Mouse (Mus musculus) heart, postnatal 14 days (tissue): ENCODE data around the gene Adar. TPM values are rescaled to one million over a fixed set of nuclear protein-coding genes. Genes with fewer than 3 reads are reported as not detected.

Source experiments
- DNase-seq, 2 experiments: peaks; one replicate each; pipeline ENCODE4 v3.0.0; 2021 to 2022
- intact Hi-C: fragments of 180-260 bp; cut with DNase I; formaldehyde crosslinking; loops from one replicate; pipeline ENCODE4 v1.15.1; 2025
- total RNA-seq, 2 experiments: library from RNA; stranded (reverse); gene quantifications; 2 replicates each; pipeline ENCODE4 v1.2.3; 2021

Adar gene
- total RNA-seq, 2 experiments from 2014 or later = 12.5 to 13.5 TPM

DNA sequence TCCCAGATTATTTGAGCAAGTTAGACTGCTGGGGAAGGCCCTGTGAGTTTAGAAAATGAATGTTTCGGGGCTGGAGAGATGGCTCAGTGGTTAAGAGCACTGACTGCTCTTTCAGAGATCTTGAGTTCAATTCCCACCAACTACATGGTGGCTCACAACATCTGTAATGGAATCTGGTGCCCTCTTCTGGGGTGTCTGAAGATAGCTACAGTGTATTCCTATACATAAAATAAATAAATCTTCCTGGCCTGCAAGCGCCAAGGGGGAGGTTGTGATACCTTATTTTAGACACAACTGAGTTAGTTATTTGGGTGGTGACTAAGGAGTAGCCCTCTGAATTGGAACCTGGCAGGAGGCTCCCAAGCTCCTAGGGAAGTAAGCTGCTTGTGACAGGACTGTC lies 14.0 kb downstream of the Adar start:
- intact Hi-C loops = no loop called here

DNA sequence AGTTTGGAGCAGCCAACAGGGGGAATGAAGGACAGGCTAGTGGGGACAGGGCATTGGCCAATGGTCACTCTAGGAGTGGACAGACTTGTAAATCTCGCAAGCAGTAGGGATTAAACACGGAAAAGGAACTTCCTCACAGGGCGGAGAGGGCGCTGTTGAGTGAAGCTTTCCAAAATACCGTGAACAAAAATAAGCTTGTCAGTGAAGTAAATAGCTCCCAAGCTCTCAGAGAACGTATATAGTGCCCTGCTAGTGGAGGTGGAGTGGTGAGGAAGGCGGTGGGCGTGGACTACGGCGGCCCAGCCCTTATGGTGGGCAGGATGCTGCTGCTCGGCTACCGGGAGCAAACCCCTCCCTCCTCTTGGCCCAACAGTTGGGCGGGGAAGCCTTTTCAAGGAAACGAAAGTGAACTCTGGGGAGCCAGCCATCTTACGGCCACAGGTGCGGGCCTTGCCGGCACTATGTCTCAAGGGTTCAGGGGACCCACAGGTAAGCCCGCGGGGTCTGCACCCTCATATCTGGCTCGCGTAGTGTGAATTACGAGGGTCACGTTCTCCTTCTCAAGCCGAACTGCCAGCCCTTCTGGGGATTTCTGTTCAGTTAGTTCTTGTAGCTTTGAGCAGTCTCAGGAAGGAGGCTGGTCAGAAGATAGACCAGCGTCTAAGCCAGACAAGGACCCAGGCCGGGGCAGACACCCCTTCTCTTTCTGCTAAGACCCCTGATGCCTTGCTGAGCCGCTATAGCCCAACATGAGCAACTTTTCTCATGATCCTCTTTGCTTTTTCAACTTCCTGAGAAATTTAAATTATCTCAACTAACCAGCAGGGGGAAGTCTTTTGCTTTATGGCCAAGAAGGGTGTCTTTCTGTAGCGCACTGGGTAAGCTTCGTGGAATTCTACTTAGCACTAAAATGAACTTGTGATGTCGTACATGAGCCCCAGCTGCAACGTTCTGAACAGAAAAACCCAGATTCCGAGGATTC lies 15.8 kb downstream of the Adar start:
- intact Hi-C loops = loop anchor here (5.0 kb wide), 1 partner anchor 127 kb away; no protein-coding TSS in a partner anchor

More for the DNA sequence above, 14.0 kb downstream of the Adar start:
- no peak for DNase-seq

DNA sequence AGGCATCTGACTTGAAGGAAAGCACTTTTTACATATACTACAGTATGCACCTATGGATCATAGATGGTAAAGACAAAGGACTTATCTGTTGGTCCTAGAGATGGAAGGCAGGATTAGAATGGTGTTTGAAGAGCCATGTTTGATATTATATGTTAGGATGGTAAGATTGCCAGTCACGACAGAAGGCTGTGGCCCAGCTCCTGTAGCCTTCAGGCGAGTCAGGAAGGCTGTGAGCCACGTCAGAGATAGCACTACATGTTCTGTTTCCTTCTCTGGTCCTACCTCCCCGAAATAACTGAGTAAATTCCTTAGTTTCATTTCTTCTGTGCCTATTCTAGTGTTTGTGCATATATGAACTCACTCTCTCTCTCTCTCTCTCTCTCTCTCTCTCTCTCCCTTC lies 17.3 kb downstream of the Adar start:
- intact Hi-C loops = loop anchor here (5.0 kb wide), 1 partner anchor 125 kb away; no protein-coding TSS in a partner anchor
- DNase-seq = no peak

More for the DNA sequence above, 15.8 kb downstream of the Adar start:
- peak; percentile 83 to 86 for DNase-seq

DNA sequence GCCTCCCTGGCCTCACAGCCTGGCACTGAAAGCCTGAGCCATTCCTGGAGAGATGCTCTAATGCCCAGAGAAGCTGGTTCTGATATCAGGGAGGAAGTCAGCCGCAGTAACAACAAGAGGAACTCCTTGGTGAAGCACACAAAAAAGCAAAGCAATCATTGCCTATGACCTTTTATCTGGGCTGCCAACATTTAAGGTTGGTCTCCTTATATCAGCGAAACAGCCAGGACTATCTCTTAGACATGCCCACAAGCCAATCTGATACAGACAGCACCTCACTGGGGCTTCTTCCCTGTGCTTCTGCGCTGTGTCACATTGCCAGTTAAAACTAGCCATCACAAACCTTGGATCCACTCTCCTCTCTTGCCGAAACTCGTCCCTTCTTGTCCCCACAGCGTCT lies 23.7 kb downstream of the Adar start:
- DNase-seq = no peak
- intact Hi-C loops = no loop called here

DNA sequence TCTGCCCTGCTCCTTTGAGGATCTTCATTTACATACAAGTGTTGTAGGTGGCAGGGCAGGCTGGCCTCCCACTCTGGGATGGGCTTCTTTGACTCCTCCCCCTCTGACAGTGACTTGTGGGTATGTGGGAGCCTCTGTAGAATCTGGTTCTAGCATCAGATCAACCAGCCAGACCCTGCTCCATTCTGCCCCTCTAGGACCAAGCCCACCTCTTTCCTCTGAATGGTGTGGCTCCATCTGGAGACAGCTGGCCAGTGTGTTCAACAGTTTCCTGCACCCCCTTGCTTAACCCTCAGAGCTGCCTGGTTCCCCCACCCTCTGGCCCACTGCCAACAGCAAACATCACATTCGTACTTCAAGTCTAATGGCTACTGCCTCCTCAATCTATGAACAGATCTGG lies 37.5 kb downstream of the Adar start:
- no peak for DNase-seq
- intact Hi-C loops = no loop called here

DNA sequence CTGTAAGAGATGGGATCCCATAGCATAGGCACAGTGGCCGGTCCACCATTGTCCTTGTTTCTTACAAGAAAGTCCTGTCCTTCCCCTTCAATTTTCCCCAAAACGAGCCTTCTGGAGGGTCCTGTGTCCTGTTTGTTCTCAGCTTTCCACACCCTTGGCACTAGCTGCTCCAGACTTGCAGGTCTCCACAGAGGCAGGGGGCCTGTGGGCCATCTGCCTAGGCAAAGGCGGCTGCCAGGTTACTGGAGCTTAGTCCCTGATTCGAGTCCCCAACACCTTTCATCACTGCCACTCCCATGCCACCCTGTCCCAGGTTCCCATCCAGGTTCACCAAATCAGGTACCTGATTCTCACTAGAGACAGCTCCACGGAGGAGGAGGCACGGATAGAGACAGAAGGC lies 40.5 kb downstream of the Adar start:
- no peak for DNase-seq
- intact Hi-C loops = no loop called here

DNA sequence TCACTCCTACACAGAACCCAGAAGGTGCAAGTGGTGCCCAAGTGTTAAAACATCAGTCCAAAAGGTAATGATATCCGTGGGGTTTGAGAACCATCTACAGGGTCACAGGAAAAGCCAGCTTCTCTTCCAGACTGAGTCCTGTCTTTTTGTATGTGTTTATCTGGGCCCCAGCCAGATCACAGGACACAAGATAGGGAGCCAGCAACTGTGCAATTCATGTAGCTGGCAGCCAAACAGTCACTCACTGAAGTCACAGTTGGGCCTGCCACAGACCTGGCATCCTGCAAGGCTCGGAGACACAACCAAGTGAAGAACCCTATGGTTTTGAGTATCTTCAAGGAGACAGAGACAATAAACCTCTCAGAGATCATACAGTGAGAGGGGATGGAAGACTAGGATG lies 43.0 kb downstream of the Adar start:
- intact Hi-C loops = no loop called here
- no peak for DNase-seq

DNA sequence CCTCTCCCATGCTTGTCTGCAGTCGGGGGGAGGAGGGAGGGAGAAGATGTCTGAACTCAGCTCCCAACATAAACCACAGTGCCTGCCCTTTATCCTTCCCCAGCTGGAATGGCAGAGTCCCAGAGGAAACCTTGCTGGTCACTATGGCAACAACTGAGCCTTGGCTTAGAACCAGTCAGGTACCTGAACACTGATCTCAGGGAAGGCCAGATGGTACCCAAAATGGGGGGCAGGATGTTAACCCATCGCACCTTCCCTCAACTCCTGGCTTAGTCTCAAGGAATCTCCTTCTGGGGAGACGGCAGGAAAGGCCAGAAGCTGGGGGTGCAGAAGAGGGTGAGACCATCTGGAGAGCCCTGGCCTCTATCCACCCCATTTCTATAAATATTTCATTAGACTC lies 45.0 kb downstream of the Adar start:
- intact Hi-C loops = no loop called here
- no peak for DNase-seq

DNA sequence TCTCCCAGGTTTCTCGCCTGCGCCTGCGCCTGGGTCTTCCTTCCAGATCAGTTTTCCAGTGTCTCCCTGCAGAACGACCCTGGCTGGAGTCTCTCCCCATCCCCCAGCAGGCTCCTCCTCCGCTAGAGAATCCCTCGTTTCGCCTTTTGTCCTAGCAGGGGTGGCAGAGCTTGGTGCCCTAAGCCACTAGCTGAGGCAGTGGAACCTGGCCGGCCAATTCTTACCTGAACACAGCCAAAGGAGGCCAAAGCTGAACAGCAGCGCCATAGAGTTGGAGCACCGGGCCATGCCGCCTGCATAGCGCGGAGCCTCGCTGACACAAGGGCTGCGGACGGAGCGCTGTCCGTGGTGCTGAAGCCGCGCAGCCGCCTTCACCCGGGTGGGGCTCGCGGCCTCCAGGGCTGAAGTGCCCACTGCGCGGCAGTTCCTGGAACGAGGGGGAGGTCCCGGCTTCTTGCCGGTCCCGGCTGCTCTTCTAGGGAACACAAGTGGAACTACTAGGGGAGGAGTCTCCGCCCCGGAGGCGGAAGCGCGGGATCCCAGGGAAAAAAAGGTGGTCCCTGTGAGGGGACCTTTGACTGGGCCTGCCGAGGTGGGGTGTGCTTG lies 49.4 kb downstream of the Adar start, which contains the start of gene Chrnb2:
TSS of gene Chrnb2 (minus strand) at position 514 of the 606 bp plus-strand sequence.
- DNase-seq = peak; percentile 87 to 91
- intact Hi-C loops = no loop called here

DNA sequence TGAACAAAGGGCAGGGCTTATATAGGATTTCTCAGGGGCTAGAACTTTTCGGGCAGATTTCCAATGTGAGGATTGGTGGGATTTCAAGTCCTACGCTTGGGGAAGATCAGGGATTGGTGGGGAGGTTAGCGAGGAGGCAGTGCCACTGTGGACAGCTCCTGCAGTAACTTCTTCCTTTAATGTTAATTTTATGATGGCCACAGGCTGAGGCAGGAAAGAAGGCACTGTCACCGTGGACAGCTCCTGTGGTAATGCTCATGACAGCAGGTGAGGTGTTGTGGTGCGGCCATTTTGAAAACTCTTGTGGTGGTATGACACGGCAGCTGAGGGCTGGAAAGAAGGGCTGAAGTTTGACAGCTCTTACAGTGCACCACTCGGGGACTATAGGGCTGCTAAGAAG lies 54.8 kb downstream of the Adar start:
- DNase-seq = no peak
- intact Hi-C loops = no loop called here

DNA sequence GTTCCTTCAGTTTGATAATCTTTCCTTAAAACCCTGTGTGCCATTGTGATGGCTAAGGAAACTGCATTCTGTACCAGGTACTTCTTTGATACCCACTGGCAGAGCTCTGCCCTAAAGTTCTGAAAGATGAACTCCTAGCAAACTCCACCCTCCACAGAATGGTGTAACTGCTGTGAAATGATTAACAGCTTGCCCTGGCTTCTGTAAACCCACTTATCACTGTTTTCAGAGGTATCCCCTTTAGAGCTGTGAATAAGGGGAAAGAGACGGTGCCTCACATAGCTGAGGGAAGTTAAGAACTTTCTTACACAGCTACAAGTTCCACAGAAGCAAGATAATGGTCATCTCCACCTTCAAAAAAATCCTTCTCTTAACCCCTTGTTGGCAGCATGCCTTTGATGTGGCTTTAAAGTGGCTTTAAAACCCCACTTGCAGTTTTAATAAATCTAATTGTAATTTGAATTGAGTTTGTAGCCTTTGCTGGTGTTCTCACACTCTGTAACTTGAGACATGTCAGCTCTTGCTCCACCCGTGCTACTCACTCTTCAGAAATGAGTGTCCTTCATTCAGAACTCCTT lies 55.7 kb downstream of the Adar start:
- intact Hi-C loops = loop anchor here (5.0 kb wide), 1 partner anchor 258 kb away; no protein-coding TSS in a partner anchor
- no peak for DNase-seq

DNA sequence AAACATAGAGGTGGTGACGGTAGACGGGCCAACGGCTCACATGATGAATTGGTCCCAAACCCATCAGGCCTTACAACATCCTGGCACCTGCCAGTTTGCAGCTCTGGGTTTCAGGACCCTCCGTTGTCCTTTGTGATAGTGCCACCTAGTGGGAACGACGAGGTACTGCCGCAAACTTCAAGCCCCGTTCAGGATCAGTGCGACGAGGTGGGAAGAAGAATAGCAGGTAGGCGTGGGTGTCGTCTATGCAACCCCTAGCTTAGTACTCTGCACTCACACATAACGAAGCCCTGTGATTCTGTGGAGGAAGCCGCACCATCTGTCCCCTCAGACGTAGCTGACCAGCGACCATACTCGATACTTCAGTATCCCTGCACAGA lies 57.8 kb downstream of the Adar start:
- intact Hi-C loops = loop anchor here (1.0 to 5.0 kb wide), 3 partner anchors 38 to 260 kb away; partner anchors contain the start of gene Adar
- DNase-seq = peak; percentile 75 to 86

DNA sequence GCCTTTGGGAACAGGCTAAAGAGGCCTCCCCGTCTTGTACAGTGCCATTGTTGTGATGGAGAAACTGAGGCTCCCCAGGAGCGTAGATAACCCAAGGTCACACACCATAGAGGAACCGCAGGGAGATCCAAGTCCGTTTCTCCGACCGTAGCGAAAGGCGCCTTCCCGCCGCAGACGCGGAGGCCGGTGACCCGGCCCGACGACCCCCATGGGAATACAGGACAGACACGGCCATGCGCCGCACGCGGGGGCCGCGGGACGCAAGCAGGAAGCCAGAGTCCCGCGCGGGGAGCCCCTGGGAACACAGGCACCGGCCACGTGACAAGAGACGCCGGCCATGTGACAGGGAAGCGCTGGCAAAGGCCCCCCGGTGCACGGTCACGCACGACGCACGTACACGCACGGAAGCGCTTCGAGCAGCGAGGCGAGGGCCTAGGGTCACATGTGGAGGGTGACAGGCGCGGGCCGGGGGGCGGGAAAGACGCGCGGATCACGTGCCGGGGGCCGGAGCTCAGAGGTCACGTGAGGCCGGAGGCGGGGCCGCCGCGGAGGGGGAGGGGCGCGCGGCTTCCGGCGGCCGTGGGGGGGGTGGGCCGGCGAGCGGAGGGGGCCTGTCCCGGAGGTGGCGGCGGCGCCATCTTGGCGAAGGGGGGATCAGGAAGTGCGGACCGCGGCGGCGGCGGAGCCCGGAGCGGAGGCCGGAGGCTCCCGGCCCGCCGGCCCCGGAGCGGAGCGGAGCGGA lies 58.3 kb downstream of the Adar start, which contains the start of gene Ube2q1:
TSS of gene Ube2q1 (plus strand) at position 649 of the 742 bp plus-strand sequence.
- peak; percentile 96 for DNase-seq
- intact Hi-C loops = loop anchor here (1.0 to 5.0 kb wide), 3 partner anchors 39 to 261 kb away; partner anchors contain the start of gene Adar

DNA sequence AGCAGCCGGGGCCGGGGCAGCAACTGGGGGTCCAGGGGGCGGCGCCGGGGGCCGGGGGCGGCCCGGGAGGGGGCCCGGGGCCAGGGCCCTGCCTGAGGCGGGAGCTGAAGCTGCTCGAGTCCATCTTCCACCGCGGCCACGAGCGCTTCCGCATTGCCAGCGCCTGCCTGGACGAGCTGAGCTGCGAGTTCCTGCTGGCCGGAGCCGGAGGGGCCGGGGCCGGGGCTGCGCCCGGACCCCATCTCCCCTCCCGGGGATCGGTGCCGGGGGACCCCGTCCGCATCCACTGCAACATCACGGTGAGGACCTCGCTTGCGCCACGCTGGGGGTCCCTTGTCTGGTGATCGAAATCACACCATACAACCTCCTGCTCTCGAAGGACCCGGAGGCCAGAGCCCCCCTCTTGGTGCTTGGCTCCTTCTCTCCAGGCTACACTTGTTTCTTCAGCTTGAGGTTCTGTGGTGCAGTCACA lies 59.0 kb downstream of the Adar start:
- intact Hi-C loops = loop anchor here (2.0 to 5.0 kb wide), 2 partner anchors 59 to 261 kb away; partner anchors contain the start of gene Adar
- DNase-seq = peak; percentile 49 to 57

DNA sequence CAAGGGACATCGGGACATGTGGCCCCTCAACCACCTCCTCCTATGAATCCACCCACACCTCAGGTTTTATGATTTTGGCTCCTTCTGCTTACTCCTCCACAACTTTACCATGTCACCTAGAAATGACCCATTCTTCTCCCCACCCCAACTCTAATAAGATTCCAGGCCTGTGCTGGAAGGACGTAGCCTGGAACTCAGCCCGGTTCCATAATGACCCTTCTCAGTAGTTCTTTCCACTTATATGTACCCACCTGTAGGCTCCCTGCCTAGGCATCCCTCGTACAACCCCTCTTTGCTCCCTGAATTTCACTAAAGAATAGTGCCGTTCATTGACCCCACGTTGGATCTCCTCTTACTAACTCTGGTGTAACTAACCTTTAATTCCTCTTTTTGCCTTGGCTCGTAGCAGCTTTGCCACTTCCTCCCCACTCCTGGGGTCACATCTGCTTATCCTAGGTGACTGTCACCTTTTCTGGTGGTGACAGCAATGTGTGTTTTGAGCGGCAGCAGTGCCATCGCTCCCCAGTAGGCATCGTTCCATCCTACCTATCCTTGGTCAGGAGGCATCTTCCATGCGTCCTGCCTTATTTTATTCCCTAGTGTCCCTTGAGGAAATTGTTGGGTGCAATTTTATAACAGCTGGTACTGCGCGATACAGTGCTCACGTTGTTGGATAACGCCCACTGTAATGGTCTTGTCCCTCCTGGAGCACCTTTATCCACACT lies 59.6 kb downstream of the Adar start:
- no peak for DNase-seq

DNA sequence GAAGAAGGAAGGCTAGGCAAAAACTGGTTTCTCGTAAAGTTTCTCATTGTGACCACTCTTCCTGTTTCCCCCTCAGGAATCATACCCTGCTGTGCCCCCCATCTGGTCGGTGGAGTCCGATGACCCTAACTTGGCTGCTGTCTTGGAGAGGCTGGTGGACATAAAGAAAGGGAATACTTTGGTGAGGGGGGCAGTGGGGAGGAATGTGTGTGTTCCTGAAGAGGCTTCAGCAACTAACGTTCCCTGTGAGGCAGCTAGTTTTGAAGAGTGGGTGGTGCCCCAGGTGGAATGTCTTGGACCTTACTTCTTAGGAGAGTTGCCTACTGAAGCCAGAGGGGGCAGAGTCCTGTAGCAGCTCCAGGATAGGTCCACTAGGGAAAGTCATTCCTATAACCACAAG lies 61.2 kb downstream of the Adar start:
- intact Hi-C loops = loop anchor here (5.0 kb wide), 1 partner anchor 301 kb away; no protein-coding TSS in a partner anchor
- DNase-seq = no peak

More for the DNA sequence above, 59.6 kb downstream of the Adar start:
- intact Hi-C loops = loop anchor here (5.0 kb wide), 1 partner anchor 262 kb away; no protein-coding TSS in a partner anchor

DNA sequence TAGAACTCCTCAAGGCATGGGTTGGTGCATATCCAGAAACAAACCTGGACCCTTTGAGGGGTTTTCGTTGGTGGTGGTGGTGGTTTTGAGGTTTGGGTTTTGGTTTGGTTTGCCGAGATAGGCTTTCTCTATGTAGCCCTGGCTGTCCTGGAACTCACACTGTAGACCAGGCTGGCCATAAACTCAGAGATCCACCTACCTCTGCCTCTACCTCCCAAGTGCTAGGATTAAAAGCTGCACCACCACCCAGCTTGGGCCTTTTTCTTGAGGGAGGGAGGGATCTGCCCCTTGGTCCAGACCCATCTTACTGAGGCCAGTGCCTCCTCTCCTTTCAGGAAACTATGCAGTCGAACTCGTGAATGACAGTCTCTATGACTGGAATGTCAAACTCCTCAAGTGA lies 65.3 kb downstream of the Adar start:
- no peak for DNase-seq
- intact Hi-C loops = loop anchor here (5.0 kb wide), 1 partner anchor 182 kb away; the partner anchor contains the start of gene Atp8b2

DNA sequence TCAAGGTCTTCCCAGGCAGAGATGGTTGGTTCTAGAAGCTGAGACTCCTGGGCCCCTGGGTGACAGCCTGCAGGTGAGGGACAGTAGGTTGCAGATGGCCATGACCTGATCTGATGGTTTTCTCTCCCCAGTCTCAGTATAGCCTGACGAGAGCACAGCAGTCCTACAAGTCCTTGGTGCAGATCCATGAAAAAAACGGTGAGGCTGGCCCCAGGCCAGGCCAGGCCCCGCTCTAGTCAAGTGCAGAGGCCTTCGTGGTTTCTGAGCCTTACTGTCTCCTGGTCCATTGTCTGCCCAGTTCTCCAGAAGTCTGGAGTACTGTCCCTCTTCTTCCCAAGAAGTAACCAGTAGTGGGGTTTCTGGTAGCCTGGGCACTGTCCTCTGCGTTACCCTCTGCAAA lies 66.8 kb downstream of the Adar start:
- intact Hi-C loops = loop anchor here (5.0 kb wide), 1 partner anchor 181 kb away; the partner anchor contains the start of gene Atp8b2
- DNase-seq = no peak
